Mouse (Mus musculus) yolk sac, embryonic 10.5 days (tissue): ENCODE measurements around the gene Mfsd4a.

Source experiments
- DNase-seq: peaks from one replicate; pipeline ENCODE4 v3.0.0-alpha.2; 2017; ENCODE audit warnings: low spot score

The Mfsd4a gene

DNA sequence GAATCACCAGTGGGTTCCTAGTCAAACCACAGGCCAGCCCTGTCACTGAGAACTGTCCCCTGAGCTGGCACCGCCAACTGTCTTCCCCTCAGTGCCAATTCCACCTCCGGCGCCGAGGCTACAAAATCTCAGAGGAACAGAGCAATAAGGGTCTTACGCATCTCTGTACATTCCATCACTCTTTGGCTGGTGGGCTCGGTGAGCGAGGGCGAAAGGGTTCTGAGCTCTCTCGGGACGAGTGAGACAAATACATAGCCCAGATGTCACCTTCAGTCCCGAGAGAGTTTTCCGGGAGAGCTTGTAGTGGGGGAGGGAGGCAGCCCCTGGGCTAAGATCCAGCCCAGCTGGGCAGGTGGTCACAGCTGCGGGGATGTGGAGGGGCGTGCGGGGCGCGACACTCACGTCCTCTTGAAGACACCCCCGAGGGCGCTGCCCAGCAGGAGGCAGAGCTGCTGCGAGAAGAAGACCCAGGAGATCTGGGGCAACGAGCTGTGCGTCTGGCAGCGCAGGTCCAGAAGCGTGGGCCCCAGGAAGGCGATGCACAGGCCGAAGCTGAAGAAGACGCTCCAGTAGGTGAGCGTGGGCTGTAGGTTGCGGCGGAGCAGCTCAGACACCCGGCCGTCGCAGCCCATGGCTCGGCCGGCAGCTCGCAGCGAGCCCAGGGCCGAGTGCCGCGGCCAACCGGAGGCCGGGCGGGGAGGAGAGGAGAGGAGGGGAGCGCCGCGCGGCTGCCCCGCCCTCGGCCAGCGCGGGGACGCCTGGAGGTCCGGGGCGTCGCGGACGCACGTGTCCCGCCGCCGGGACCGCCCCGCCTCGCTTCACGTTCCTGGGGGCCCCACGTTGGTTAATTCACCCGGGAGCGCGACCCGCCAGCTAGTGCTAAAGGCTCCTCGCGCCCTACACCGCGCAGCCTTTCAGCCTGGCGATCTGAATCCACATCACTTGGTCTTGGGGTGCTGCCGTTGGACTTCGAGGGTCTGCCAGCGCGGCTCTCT lies at the start of gene Mfsd4a:
Gene Mfsd4a, minus strand, starts transcription at position 802 of the 995 bp plus-strand sequence.
- peak; percentile 15 for DNase-seq

DNA sequence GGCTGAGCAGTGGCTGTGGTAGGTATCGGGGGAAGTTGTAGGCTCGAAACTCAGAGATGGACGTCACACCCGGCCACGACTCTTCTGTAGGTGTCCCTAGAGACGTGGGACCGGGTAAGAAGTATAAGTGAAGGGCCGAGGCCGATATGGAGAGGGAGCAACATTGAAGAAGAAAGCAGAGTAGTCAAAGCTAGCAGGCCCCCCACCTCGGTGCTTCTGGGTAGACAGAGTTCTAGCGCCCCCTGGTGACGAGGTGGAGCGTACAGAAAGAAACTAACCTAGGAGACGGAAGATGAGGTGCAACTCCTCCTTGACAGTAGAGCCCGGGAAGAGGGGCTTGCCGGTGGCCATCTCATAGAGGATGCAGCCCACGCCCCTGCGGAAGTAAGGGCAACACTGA lies 48.7 kb upstream of the Mfsd4a start:
- peak; percentile 36 for DNase-seq

GRCm38 (mm10) chr1:132113098-132113497 lies 45.2 kb upstream of the Mfsd4a start:
- DNase-seq, result no peak

- no peak for DNase-seq
Observed at GRCm38 (mm10) chr1:132112426-132112825, 44.6 kb upstream of the Mfsd4a start.

GRCm38 (mm10) chr1:132111411-132111810 lies 43.5 kb upstream of the Mfsd4a start:
- no peak for DNase-seq

- no peak for DNase-seq
Observed at GRCm38 (mm10) chr1:132109368-132109767, 41.5 kb upstream of the Mfsd4a start.

GRCm38 (mm10) chr1:132104353-132104752 lies 36.5 kb upstream of the Mfsd4a start:
- no peak for DNase-seq

GRCm38 (mm10) chr1:132101953-132102697 lies 34.3 kb upstream of the Mfsd4a start:
- DNase-seq, result no peak

GRCm38 (mm10) chr1:132099775-132100174 lies 31.9 kb upstream of the Mfsd4a start:
- DNase-seq, result no peak

- DNase-seq, result no peak
Observed at GRCm38 (mm10) chr1:132099016-132099415, 31.2 kb upstream of the Mfsd4a start.

GRCm38 (mm10) chr1:132098076-132098475 lies 30.2 kb upstream of the Mfsd4a start:
- no peak for DNase-seq

DNA sequence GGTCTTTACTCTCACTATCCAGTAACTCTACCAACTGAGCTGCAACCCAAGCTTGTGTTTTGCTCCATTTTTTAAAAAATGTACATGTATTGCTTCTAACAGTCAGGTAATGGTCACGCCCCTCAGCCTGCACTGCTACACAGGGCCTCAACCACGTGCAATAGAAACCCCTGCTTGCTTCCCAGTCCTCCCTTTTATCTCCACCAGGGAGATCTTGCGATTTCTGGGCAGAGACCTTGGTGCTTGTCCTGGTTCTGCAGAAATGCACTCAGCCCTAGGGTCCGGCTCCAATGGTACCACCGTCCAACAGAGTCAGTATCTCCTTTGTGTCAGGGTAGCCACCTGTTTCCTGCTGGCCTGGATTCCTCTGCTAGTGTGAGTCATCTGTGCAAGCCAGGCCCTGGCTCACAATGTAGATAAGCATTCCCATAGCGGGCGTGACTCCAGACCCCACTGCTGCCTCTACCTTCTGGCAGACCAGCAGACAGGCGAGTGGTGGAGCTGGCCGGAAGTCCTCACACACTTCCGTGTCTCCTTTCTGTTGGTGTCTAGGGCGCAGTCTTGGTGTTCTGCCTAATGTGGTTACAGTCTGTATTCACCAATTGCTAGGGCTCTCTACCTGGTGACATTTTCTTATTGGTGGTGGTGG lies 27.6 kb upstream of the Mfsd4a start:
- peak; percentile 35 for DNase-seq

DNA sequence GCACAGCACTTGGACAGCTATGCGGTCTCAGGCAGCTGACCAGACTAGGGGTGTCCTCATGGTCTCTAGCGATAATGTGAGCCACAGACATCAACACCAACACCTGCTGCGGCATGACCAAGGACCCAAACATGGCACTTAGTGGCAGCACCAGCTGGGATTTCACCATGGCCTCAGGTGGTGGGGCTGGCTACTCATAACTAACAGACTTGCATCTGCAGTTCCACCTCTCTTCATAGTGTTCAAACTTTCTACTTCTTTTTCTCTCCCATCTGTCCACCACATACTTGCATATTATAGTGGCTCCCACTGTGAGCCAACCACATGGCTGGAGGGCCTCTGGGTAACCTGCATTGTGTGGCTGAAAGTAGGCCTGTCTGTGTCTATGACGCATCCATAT lies 25.4 kb upstream of the Mfsd4a start:
- DNase-seq, result no peak

- DNase-seq, result no peak
Observed at GRCm38 (mm10) chr1:132090266-132090665, 22.4 kb upstream of the Mfsd4a start.

- DNase-seq, result no peak
Observed at GRCm38 (mm10) chr1:132089767-132090166, 21.9 kb upstream of the Mfsd4a start.

- DNase-seq, result no peak
Observed at GRCm38 (mm10) chr1:132088181-132088671, 20.4 kb upstream of the Mfsd4a start.

GRCm38 (mm10) chr1:132085181-132086049 lies 17.6 kb upstream of the Mfsd4a start:
- DNase-seq, result no peak

DNA sequence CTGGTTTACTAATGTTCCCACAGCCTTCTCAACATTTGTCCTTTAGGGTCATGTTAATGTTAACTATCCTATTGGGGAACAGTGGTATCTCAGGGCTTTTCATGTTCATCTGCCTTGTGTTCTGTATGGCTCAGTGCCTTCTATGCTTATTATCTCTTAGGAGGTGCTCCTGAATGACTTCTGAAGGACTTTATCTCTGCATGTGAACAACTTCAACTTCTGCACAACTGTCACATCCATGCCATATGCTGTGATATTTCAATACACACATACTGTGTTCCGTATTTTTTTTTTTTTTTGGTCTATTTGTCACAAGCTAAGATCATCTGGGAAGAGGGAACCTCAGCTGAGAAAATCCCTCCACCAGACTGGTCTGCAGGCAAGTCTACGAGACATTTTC lies 10.6 kb upstream of the Mfsd4a start:
- DNase-seq, result no peak

DNA sequence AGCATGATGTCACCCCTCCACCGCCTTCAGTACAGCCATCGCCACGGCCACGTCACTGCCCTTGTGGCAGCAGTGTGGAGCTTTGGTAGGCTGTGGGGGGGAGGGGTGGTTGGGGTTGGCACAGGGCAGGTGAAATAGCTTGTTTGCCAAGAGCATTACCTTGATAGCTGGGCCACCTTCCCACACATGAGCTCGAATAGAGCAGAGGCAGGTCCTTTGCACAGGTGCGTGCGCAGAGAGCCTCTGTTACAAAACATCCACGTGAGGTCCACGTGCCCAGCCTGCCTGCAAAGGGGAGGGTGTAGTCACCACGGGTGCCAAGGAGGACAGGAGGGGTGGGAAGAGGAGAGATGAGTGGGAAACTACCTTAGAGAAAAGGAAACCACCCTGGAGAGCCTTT lies 7.7 kb upstream of the Mfsd4a start:
- no peak for DNase-seq

- no peak for DNase-seq
Observed at GRCm38 (mm10) chr1:132070659-132071058, 2.8 kb upstream of the Mfsd4a start.

- no peak for DNase-seq
Observed at GRCm38 (mm10) chr1:132069436-132069835, 1.6 kb upstream of the Mfsd4a start.
